Mouse (Mus musculus): ENCODE results near the gene Atg9b.

DNA sequence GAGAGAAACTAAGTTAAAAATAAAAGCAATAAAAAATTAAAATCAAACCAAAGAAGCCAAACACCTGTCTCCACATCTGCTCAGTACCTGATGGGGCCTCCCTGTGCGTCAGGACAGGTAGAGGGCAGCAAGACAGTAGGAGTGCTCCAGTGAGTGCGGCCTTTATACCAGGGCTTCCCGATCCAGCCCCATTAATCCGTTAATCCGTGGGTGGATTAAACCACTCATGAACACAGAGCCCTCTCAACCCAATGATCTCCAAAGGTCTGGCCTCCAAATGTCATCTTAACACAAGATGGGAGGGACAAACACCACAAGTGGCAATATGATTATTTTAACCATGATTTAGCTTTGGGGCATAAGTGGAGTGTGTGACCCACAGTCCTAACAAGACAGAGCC, 18.1 kb downstream of the Atg9b start:
- no peak for TF ChIP-seq GATA1 (IDR thresholded peaks at IDR 0.05; ENCODE audit: borderline replicate concordance, low read length)
- TF ChIP-seq FLI1 (IDR thresholded peaks at IDR 0.05; ENCODE audit: low read length), result no peak
